8 mouse cellular contexts compared by ENCODE assay signal in the genomic region with DNA sequence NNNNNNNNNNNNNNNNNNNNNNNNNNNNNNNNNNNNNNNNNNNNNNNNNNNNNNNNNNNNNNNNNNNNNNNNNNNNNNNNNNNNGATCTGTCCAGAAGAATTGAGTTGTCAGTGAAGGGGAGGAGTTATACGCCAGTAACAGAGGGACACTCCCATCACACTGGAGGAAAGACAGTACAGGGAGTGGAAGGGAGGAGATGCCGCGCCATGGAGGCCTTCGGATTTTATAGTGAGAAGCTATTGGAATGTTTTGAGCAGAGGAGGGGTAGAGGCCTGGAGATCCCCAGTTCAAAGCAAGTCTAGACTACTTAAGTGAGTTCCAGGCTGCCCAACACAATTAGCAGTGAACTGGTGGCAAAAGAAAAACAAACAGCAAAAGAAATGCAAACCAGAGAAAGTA. TPM values are rescaled to one million over a fixed set of nuclear protein-coding genes. Genes with fewer than 3 reads are reported as not detected.
A peak's percentile ranks its signal among the peaks of the same experiment; 100 is the strongest.
DNase-seq lines count a peak whose midpoint lies in the region; ATAC-seq and TF ChIP-seq lines count a peak whose summit lies in the region.

No protein-coding gene starts in this region.

- no peak for TF ChIP-seq CTCF in liver, adult 2 months (IDR thresholded peaks at IDR 0.05; ENCODE audit: low read depth, low read length)

- H3K27ac ChIP-seq in liver, adult 2 months (replicated peaks; ENCODE audit: insufficient read depth, low read depth, low read length), result no peak overlapping the region; the same call in 1 of the 2 replicates
- no peak overlapping the region for H3K27ac ChIP-seq in embryonic facial prominence, embryonic 13.5 days
- H3K27ac ChIP-seq in heart, embryonic 16.5 days (ENCODE audit: low read length), result peak overlapping the region; percentile 49
- 0 out of 2 replicates have a peak overlapping the region, but pooled peaks have one; percentile 36 for H3K27ac ChIP-seq in midbrain, embryonic 12.5 days (replicated peaks)

- no peaks in the 10 kb centered on the region for H3K36me3 ChIP-seq in liver, adult 2 months (ENCODE audit: control insufficient read depth, insufficient read depth, low read length)
- no peaks in the 10 kb centered on the region for H3K36me3 ChIP-seq in embryonic facial prominence, embryonic 13.5 days
- H3K36me3 ChIP-seq in heart, embryonic 16.5 days (ENCODE audit: control insufficient read depth, insufficient read depth), result no peaks in the 10 kb centered on the region
- no peaks in the 10 kb centered on the region for H3K36me3 ChIP-seq in midbrain, embryonic 12.5 days

- H3K79me2 ChIP-seq in liver, adult 2 months (ENCODE audit: control insufficient read depth, insufficient read depth, low read length), result no peaks in the 10 kb centered on the region

- H3K9me3 ChIP-seq in embryonic facial prominence, embryonic 13.5 days, result no peaks in the 10 kb centered on the region
- H3K9me3 ChIP-seq in heart, embryonic 16.5 days (replicated peaks; ENCODE audit: control insufficient read depth, low read length), result no peaks in the 10 kb centered on the region
- H3K9me3 ChIP-seq in midbrain, embryonic 12.5 days, result no peaks in the 10 kb centered on the region

- WGBS in liver, adult 2 months, result 28% methylated on average over 4 of the region's 4 CpGs
- 11% methylated on average over 4 of the region's 4 CpGs for WGBS in embryonic facial prominence, embryonic 13.5 days
- 11% methylated on average over 4 of the region's 4 CpGs for WGBS in heart, embryonic 16.5 days
- WGBS in midbrain, embryonic 12.5 days, result 3% methylated on average over 4 of the region's 4 CpGs

- H3K9ac ChIP-seq in liver, adult 2 months (ENCODE audit: low read depth, low read length), result no peak overlapping the region; the same call in 1 of the 2 replicates
- H3K9ac ChIP-seq in embryonic facial prominence, embryonic 13.5 days, result 0 out of 2 replicates have a peak overlapping the region, but pooled peaks have one; percentile 51
- no peak overlapping the region for H3K9ac ChIP-seq in heart, embryonic 16.5 days (ENCODE audit: low read length)
- H3K9ac ChIP-seq in midbrain, embryonic 12.5 days (replicated peaks), result no peak overlapping the region

- TF ChIP-seq POLR2A in liver, adult 2 months (IDR thresholded peaks at IDR 0.05; ENCODE audit: extremely low read depth, insufficient read depth, low read length), result no peak

- H3K4me1 ChIP-seq in liver, adult 2 months (ENCODE audit: control insufficient read depth, insufficient read depth, low read length), result no peaks in the 10 kb centered on the region; the same call in 1 of the 2 replicates
- no peaks in the 10 kb centered on the region for H3K4me1 ChIP-seq in embryonic facial prominence, embryonic 13.5 days
- H3K4me1 ChIP-seq in heart, embryonic 16.5 days (ENCODE audit: control insufficient read depth, insufficient read depth, low read length), result no peaks in the 10 kb centered on the region
- H3K4me1 ChIP-seq in midbrain, embryonic 12.5 days, result no peaks in the 10 kb centered on the region

- H3K4me3 ChIP-seq in liver, adult 2 months (ENCODE audit: insufficient read depth, low read depth, low read length), result no peak overlapping the region
- no peak overlapping the region for H3K4me3 ChIP-seq in embryonic facial prominence, embryonic 13.5 days
- H3K4me3 ChIP-seq in heart, embryonic 16.5 days (ENCODE audit: low read length), result peak overlapping the region; percentile 28
- H3K4me3 ChIP-seq in midbrain, embryonic 12.5 days, result 0 out of 2 replicates have a peak overlapping the region, but pooled peaks have one; percentile 4

- peak; percentile 79 for DNase-seq in liver, adult 2 months (ENCODE audit: extremely low read depth, low read depth, low spot score)
- no peak for DNase-seq in liver
- peak; percentile 58 for DNase-seq in kidney, postnatal 14 days
- no peak for DNase-seq in spleen, postnatal 36 days (ENCODE audit: low spot score in 2 of 2)
- no peak for DNase-seq in frontal cortex, postnatal 25 days (ENCODE audit: low spot score in 2 of 2)

- ATAC-seq in embryonic facial prominence, embryonic 13.5 days (ENCODE audit: insufficient number of reproducible peaks, insufficient read depth, low FRiP score, low TSS enrichment, low read depth), result no peak
- no peak; the same call in 1 of the 2 replicates for ATAC-seq in heart, embryonic 16.5 days (replicated peaks; ENCODE audit: extremely low read depth, insufficient read depth, low FRiP score)
- no peak for ATAC-seq in midbrain, embryonic 12.5 days (ENCODE audit: low FRiP score, low read depth)

- peak overlapping the region; percentile 44 for H3K4me2 ChIP-seq in embryonic facial prominence, embryonic 13.5 days
- peak overlapping the region; percentile 58 for H3K4me2 ChIP-seq in heart, embryonic 16.5 days (ENCODE audit: low read depth, low read length)
- H3K4me2 ChIP-seq in midbrain, embryonic 12.5 days (replicated peaks), result peak overlapping the region; percentile 44

- H3K27me3 ChIP-seq in liver, adult 2 months (ENCODE audit: control insufficient read depth, insufficient read depth, low read length), result no peaks in the 10 kb centered on the region
- H3K27me3 ChIP-seq in embryonic facial prominence, embryonic 13.5 days, result no peaks in the 10 kb centered on the region
- H3K27me3 ChIP-seq in heart, embryonic 16.5 days (ENCODE audit: control insufficient read depth, insufficient read depth, low read length), result no peaks in the 10 kb centered on the region
- H3K27me3 ChIP-seq in midbrain, embryonic 12.5 days, result no peaks in the 10 kb centered on the region

RNA-seq across cellular contexts. Expression of gene Pum1, which starts 33.7 kb away (rescaled TPM):
- 25.4 and 33.1 TPM in 2 replicates for total RNA-seq in liver, adult 2 months (2014; rRNA removed)
- polyA plus RNA-seq in liver, adult 2 months (2012; rRNA removed), result 26.3 and 30.3 TPM in 2 replicates
- polyA plus RNA-seq in embryonic facial prominence, embryonic 13.5 days (2015; fragmentation: Nextera tagmentation; extraction: Ambion mirVana), result 103 and 108 TPM in 2 replicates
- polyA plus RNA-seq in heart, embryonic 16.5 days (2015; fragmentation: Nextera tagmentation; extraction: Ambion mirVana), result 52.7 and 54.3 TPM in 2 replicates
- polyA plus RNA-seq in midbrain, embryonic 12.5 days (2016; fragmentation: Nextera tagmentation; extraction: Ambion mirVana), result 132 and 133 TPM in 2 replicates

RNA-seq across cellular contexts. Expression of gene Nkain1, which starts 55.4 kb away (rescaled TPM):
- total RNA-seq in liver, adult 2 months (2014; rRNA removed), result 0.28 TPM in 1 of 2 replicates, not detected in the other
- 0.22 and 0.51 TPM in 2 replicates for polyA plus RNA-seq in liver, adult 2 months (2012; rRNA removed)
- polyA plus RNA-seq in embryonic facial prominence, embryonic 13.5 days (2015; fragmentation: Nextera tagmentation; extraction: Ambion mirVana), result 1.6 and 2.7 TPM in 2 replicates
- polyA plus RNA-seq in heart, embryonic 16.5 days (2015; fragmentation: Nextera tagmentation; extraction: Ambion mirVana), result 0.12 and 0.49 TPM in 2 replicates
- polyA plus RNA-seq in midbrain, embryonic 12.5 days (2016; fragmentation: Nextera tagmentation; extraction: Ambion mirVana), result 16.6 and 17.0 TPM in 2 replicates

Comparison
In these comparisons a context has a peak if more than half of its experiments do, and no peak if none do; other contexts are left out.
1. DNase-seq: peak in liver, adult 2 months (single experiment) and kidney, postnatal 14 days (single experiment); none in liver (single experiment), spleen, postnatal 36 days (0 of 2) and frontal cortex, postnatal 25 days (0 of 2).
2. H3K27ac ChIP-seq: peak in heart, embryonic 16.5 days (single experiment) and midbrain, embryonic 12.5 days (single experiment); none in liver, adult 2 months (single experiment) and embryonic facial prominence, embryonic 13.5 days (single experiment).
3. H3K4me3 ChIP-seq: peak in heart, embryonic 16.5 days (single experiment) and midbrain, embryonic 12.5 days (single experiment); none in liver, adult 2 months (single experiment) and embryonic facial prominence, embryonic 13.5 days (single experiment).
4. Peak in every context shown above with its lines, with median percentiles within 50 percentile points of each other: H3K4me2 ChIP-seq.